Mouse (Mus musculus): ENCODE data around the gene Gm4981.

- TF ChIP-seq GATA1 (IDR thresholded peaks at IDR 0.05; ENCODE audit: borderline replicate concordance, low read length) (no peak), FLI1 (IDR thresholded peaks at IDR 0.05; ENCODE audit: low read length) (no peak)
These were observed 19.1 kb downstream of the Gm4981 start for GRCm38 (mm10) chr10:58217366-58217765.
